Mouse (Mus musculus) right cerebral cortex, postnatal 25 days (tissue): ENCODE measurements around the gene Vmn2r5.
"Not testable (repeated sequence)": the region's sequence is repeated elsewhere in the genome, so short reads cannot be mapped to it uniquely, and the experiment has no call there.

ENCODE experiments used
- DNase-seq: peaks from one replicate; pipeline ENCODE4 v3.0.0; 2022

The Vmn2r5 gene

DNA sequence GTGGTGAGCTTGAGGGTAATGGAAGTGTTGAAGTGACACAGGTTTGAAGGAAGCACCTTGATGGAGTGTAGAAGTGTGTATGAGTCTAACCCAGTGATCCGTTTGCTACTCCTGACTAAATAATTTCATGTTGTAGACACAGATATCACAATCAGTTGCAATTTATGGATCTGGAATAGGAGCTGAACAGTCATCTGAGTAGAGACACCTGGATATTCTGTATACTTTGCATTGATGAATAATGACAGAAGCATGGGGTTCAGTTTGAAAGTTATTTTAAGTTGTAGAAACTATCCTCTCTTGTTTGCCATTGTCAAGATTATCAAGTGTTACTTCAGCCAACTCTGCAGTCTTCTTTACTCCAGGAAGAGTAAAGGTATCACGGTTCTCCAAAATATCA is at the start of gene Vmn2r5:
TSS of gene Vmn2r5 (minus strand) at position 101 of the 400 bp plus-strand sequence.
- DNase-seq = not testable (repeated sequence)

DNA sequence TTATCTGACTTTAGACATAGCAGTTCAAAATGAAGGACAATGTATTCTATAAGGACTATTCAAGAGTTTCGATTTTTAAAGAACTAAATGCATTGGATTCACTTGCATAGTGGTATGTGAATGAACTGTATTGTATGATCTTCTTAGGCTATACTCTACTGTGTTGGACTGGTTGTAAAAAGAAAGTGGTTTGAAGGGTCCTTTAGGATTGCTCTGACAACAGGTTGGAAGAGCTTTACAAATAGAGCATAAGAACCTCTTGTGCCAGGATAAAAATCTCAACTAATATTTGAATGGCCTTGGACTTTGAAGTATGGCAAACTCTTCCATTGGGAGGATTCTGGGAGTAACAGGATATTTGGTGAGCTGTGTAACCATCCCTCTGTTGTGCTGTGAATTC is 13.9 kb upstream of the Vmn2r5 start:
- DNase-seq = not testable (repeated sequence)
